Mouse (Mus musculus): ENCODE results near the gene 1190007I07Rik.

DNA sequence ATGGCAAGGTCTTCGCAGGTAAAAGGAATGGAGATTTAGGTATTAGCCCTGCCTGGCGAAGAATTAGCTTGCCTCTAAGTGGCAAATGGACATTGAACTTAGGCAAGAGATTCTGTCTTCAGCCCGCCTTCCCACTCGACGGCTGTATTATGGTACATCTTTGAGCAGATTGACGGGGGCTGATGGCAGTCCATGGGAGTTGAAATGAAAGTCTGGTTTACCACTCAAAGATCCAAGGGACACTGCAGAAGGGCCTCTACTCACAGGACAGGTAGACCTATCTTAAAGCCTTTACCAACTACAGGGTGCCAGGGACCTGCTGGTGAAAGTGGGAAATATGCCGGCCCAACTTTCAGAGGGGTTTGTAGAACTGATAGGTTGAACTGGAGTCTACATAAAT is 7.5 kb upstream of the 1190007I07Rik start:
- no peak for TF ChIP-seq CTCF (conservative IDR thresholded peaks at IDR 0.05 in 1 of 2, IDR thresholded peaks at IDR 0.05 in 1 of 2; ENCODE audit: low read depth in 2 of 2, low read length in 2 of 2)
- TF ChIP-seq POLR2AphosphoS2 (IDR thresholded peaks at IDR 0.05; ENCODE audit: low read depth, low read length), result no peak
- TF ChIP-seq E2F4 (IDR thresholded peaks at IDR 0.05; ENCODE audit: insufficient replicate concordance, low read depth, low read length), result no peak

Measured in CH12.LX (cell line).